Mouse (Mus musculus): ENCODE measurements around the gene Cpox. TPM values are rescaled to one million over a fixed set of nuclear protein-coding genes. Genes with fewer than 3 reads are reported as not detected.

Cpox gene
- total RNA-seq, 2 experiments from 2014 or later, result 21.9 to 23.4 TPM

- no peak for ATAC-seq (replicated peaks; ENCODE audit: poor library complexity, severe bottlenecking)
Observed at GRCm38 (mm10) chr16:58668586-58668985, 1.5 kb upstream of the Cpox start.

DNA sequence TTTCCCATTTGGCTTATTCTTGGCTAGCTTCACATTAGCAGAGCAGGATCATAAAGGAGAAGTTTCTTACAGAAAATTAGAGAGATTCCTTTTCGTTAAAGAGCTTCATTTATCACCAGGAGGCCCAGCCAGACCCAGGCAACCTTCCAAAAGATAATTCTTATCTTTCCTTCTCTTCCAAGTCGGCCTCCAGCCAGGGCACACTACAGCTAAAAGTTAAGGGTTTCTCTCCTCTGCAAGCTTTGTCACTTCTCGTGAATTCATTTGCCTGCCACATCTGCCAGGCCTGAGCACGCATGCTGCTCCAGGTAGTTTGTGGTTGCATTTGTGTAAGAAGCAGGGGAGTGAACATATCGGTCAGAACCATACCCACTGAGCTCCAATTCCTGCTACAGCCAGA is 828 bp upstream of the Cpox start:
- no peak for ATAC-seq (replicated peaks; ENCODE audit: poor library complexity, severe bottlenecking)

DNA sequence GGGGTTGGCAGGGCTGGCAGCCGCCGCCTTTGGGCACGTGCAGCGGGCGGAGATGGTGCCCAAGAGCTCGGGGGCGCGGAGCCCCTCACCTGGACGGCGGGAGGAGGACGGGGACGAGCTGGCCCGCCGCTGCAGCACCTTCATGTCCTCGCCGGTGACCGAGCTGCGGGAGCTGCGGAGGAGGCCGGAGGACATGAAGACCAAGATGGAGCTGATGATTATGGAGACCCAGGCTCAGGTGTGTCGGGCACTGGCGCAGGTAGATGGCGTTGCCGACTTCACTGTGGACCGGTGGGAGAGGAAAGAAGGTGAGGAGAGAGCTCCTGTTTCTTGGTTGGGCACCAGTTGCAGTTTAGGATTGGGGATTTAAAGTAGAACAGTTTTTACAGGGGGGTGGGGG is 551 bp downstream of the Cpox start:
- ATAC-seq (replicated peaks; ENCODE audit: poor library complexity, severe bottlenecking), result 0 out of 2 replicates have a peak, but pooled peaks have one; percentile 0

DNA sequence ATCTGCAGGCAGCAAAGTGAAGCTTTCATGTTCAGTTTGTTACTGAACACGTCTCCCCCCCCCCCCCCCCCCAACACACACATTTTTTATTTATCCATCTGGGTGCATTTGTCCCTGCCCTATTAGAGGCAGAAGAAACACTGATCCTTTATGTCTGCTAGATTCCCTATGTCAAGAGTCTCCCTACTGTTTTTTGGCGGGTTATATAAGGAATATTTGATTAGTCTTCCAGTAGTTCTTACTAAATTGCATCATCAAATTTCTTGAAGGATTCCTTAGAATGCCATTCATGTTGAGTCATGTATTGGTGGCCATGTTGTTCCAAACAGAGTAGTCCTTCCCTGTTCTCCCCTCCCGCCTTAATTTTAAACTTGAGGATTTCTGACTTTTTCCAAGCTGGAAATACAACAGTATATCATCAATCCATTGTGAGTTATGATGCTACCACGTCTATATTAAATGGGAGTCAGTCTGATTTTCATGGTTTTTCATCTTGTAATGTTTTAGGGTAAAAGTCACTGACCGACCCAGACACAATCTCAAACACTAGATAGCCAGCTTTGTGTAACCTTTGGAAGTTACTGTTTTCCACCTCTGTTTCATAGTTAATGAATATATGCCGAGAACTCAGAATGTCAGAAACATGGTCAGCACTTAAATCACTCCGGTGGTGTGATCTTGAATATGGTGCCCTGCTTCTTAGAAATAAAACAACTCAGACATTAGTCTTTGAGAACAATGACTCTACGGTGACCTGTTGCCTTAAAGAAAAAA is 1.3 kb downstream of the Cpox start:
- ATAC-seq (replicated peaks; ENCODE audit: poor library complexity, severe bottlenecking), result no peak

DNA sequence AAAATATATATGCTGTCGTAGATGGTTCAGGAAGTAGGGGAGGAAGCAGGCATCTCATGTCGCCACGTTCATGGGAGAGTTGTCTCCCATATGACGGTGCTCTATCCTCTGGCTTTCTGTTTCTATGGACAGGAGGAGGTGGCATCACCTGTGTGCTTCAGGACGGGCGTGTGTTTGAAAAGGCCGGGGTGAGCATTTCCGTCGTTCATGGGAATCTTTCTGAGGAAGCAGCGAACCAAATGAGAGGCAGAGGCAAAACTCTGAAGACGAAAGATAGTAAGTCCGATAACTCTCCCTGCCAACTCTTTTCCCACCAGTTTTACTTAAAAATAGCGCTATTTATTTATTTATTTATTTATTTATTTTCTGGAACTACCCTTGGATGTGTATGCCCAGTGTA is 2.3 kb downstream of the Cpox start:
- no peak for ATAC-seq (replicated peaks; ENCODE audit: poor library complexity, severe bottlenecking)

- ATAC-seq (replicated peaks; ENCODE audit: poor library complexity, severe bottlenecking), result no peak
Observed at GRCm38 (mm10) chr16:58673811-58674410, 3.8 kb downstream of the Cpox start.

DNA sequence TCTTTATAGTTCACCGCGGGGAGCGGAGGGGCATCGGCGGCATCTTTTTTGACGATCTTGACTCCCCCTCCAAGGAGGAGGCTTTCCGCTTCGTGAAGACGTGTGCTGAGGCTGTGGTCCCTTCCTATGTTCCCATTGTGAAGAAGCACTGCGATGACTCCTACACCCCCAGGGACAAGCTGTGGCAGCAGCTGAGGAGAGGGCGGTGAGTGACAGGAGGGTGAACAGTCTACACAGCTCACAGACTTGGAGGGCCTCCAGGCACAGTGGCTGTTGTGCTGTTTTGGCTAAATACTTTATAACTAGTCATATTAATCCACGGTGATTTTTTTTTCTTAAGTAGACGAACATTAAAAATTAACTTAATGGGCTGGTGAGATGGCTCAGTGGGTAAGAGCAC is 5.2 kb downstream of the Cpox start:
- no peak for ATAC-seq (replicated peaks; ENCODE audit: poor library complexity, severe bottlenecking)

DNA sequence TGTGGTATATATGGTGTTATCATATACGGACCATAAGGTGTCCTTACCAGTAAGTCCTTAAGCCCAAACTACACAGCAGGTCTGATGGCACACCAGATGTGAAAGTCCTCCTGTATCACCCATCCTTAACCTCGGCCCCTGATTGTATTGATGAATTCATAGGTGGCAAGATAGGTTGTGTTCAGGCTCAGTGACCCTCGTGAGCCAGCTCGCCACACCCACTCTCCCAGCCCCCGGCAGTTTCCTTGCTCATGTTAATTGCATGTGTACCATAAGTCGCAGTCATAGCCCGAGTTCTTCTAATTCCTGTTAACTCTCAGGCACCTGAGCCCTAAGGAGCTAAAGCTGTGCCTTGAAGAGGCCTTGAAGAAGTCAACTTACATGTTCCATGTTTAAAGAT is 6.1 kb downstream of the Cpox start:
- no peak for ATAC-seq (replicated peaks; ENCODE audit: poor library complexity, severe bottlenecking)

DNA sequence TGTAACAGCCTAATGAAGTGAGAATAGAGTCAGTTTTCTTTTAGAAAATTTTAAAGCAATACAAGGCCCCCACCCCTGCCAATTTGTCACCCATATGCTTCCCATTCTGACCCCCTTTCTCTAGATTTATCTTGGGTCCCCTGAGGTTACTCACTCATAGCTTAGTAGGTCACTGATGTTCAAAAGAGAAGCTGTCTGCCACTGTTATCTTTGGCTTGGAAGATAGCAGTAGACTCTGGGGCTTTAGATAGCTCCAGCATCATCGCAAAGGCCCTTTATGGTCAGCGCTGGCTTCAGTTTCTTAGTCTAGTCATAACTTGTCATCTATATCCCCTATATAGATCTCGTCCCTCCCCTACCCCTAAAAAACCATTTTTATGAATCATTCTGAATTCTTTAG is 6.5 kb downstream of the Cpox start:
- ATAC-seq (replicated peaks; ENCODE audit: poor library complexity, severe bottlenecking), result no peak

DNA sequence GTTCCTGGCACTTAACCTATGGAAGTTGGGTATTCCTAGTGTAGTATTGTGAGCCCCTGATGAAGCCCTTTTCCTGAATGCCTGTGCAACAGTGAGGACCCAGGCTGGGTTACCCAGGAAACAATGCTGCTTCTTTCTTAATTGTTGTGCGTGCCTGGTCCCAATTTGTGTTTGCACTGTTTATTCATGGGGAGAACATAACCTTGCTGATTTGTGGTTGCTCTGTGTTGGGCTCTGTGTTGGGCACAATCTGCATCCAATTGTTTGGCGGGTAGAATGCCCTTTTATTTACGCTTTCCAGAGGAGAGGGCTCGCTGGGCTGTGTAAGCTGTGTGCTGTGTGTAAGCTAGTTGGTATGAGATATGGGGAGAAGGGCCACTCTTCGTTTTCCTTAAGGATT is 7.4 kb downstream of the Cpox start:
- ATAC-seq (replicated peaks; ENCODE audit: poor library complexity, severe bottlenecking), result no peak

GRCm38 (mm10) chr16:58678660-58679059 is 8.6 kb downstream of the Cpox start:
- no peak; the same call in 1 of the 2 replicates for ATAC-seq (replicated peaks; ENCODE audit: poor library complexity, severe bottlenecking)

GRCm38 (mm10) chr16:58682046-58682445 is 12.0 kb downstream of the Cpox start:
- ATAC-seq (replicated peaks; ENCODE audit: poor library complexity, severe bottlenecking), result no peak

GRCm38 (mm10) chr16:58682870-58683269 is 12.8 kb downstream of the Cpox start:
- no peak for ATAC-seq (replicated peaks; ENCODE audit: poor library complexity, severe bottlenecking)

- ATAC-seq (replicated peaks; ENCODE audit: poor library complexity, severe bottlenecking), result no peak
Observed at GRCm38 (mm10) chr16:58683911-58684310, 13.8 kb downstream of the Cpox start.

- no peak for ATAC-seq (replicated peaks; ENCODE audit: poor library complexity, severe bottlenecking)
Observed at GRCm38 (mm10) chr16:58684537-58684936, 14.4 kb downstream of the Cpox start.

DNA sequence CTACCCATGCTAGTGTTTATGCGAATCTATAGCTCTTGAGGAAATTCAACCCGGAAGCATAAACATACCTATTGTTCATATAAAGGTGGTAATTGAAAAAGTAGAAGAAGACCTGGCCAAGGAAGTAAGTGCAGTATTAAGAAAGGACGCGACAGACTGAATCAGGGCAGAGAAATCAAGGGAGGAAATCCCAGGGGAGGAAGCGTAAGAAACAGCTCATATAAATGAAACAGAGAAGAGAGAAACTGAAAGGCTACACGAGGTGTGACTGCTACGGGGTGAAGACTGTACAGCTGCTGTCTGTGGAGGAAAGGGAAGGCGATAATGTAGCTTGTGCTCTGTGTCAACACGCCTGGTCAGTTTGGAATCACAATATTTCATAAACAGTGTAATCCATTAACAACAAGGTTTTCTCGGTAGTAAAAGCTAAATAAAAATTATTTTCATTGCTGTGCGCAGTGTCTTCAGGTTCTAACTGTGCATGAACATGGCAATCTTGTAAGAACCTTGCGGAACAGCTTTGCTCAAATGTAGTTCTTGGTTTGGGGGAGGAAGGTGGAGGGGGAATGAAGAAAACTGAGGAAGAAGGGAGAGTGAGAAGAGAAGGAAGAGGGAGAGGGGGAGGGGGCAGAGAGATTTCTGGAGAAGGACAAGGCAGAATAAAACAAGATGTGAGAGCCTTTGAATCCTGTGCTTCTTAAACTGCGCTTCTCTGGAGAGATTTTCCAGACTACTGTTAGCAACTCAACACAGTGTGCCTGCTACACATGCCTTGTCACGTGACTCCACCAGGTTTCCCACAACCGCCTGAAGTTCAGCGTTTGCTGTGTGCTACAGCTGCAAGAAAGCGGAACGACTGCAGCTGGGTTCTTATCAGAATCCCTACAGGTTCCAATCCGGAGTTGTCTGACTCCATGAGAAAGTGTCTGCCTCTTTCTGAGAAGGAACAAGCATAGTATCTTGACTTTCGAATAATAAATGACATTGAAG is 15.8 kb downstream of the Cpox start:
- ATAC-seq (replicated peaks; ENCODE audit: poor library complexity, severe bottlenecking), result peak; percentile 54

- no peak for ATAC-seq (replicated peaks; ENCODE audit: poor library complexity, severe bottlenecking)
Observed at GRCm38 (mm10) chr16:58688534-58688933, 18.4 kb downstream of the Cpox start.

GRCm38 (mm10) chr16:58689555-58690169 is 19.6 kb downstream of the Cpox start:
- ATAC-seq (replicated peaks; ENCODE audit: poor library complexity, severe bottlenecking), result peak; percentile 10

GRCm38 (mm10) chr16:58690322-58690732 is 20.2 kb downstream of the Cpox start:
- ATAC-seq (replicated peaks; ENCODE audit: poor library complexity, severe bottlenecking), result peak; percentile 85

DNA sequence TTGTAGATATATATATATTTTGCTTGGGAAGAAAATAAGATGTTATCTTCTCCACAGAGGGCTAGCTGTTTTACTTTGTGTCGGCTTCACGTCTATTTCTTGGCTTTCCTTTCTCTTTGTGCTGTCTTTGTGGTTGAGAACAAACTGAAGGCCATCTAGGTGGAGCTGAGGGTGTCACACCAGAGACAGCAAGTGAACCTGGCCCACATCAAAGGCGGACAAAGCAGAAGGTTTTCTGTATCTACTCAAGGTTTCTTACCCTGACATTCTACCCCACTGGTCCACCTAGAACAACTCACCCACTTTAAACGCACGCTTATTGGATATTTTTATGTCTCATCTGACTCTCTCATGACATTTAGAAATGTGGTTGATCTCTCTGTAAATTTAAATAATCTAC is 24.0 kb downstream of the Cpox start:
- no peak for ATAC-seq (replicated peaks; ENCODE audit: poor library complexity, severe bottlenecking)

Measured in granulocyte monocyte progenitor cell, adult 5-6 weeks (primary cell).